ENCODE assay signal across 7 mouse cellular contexts in the genomic region with DNA sequence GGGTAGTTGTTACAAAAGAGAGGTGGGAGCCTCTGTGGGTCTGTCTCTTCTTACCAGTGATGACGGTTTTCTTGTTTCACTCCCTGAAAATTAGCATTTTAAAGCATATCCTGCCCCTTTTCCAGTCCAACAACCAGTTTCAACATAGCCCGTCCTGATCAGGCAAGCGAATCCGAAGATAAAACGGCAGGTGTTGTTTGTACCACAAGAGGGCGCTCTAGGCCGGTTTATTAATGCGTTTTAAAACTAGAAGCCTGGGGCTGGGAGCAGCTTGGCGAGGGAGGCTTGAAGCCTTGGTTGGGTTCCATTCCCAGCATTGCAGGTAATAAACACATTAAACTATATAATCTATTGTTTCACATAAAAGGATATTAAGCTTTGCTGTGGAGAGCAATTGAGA. TPM values are rescaled to one million over a fixed set of nuclear protein-coding genes. Genes with fewer than 3 reads are reported as not detected.
A peak's percentile ranks its signal among the peaks of the same experiment; 100 is the strongest.
DNase-seq lines count a peak whose midpoint lies in the region; ATAC-seq and TF ChIP-seq lines count a peak whose summit lies in the region.

No protein-coding gene starts in this region.

- peak; percentile 83 for TF ChIP-seq CTCF in E14TG2a.4 (conservative IDR thresholded peaks at IDR 0.05; ENCODE audit: low read length)
- peak; percentile 82 for TF ChIP-seq CTCF in forebrain, postnatal 0 days (IDR thresholded peaks at IDR 0.05; ENCODE audit: low read depth)
- TF ChIP-seq CTCF in liver, postnatal 0 days (IDR thresholded peaks at IDR 0.05; ENCODE audit: low read depth), result peak; percentile 81

- DNase-seq in B cell, adult 2 months, result peak; percentile 84
- peak; percentile 16 for DNase-seq in brain, embryonic 18.5 days (ENCODE audit: low read depth, low spot score)
- peak; percentile 92 for DNase-seq in forebrain, postnatal 0 days
- peak; percentile 83 for DNase-seq in kidney, postnatal 14 days
- peak; percentile 82 for DNase-seq in liver, postnatal 0 days
- DNase-seq in right cerebral cortex, postnatal 14 days, result peak; percentile 80

- H3K4me2 ChIP-seq in forebrain, postnatal 0 days (ENCODE audit: low read depth), result no peak overlapping the region
- no peak overlapping the region for H3K4me2 ChIP-seq in liver, postnatal 0 days (ENCODE audit: low read depth, low read length)

- peaks cover 37% of the 10 kb centered on the region for H3K4me1 ChIP-seq in E14TG2a.4 (replicated peaks; ENCODE audit: low read depth, low read length)
- H3K4me1 ChIP-seq in forebrain, postnatal 0 days (ENCODE audit: insufficient read depth), result no peaks in the 10 kb centered on the region
- H3K4me1 ChIP-seq in liver, postnatal 0 days (ENCODE audit: insufficient read depth), result 0 out of 2 replicates have a peak, but pooled peaks cover 2% of the 10 kb centered on the region

- H3K9me3 ChIP-seq in E14TG2a.4 (ENCODE audit: low read length), result no peaks in the 10 kb centered on the region
- no peaks in the 10 kb centered on the region for H3K9me3 ChIP-seq in forebrain, postnatal 0 days (ENCODE audit: low read length)
- no peaks in the 10 kb centered on the region for H3K9me3 ChIP-seq in liver, postnatal 0 days (ENCODE audit: low read length)

- WGBS in forebrain, postnatal 0 days, result 0% methylated on average over 9 of the region's 9 CpGs
- WGBS in liver, postnatal 0 days (ENCODE audit: insufficient replicate concordance), result 1% methylated on average over 9 of the region's 9 CpGs

- no peak overlapping the region for H3K9ac ChIP-seq in forebrain, postnatal 0 days
- H3K9ac ChIP-seq in liver, postnatal 0 days (replicated peaks), result no peak overlapping the region

- H3K4me3 ChIP-seq in E14TG2a.4 (replicated peaks; ENCODE audit: low read length), result no peak overlapping the region
- H3K4me3 ChIP-seq in forebrain, postnatal 0 days (ENCODE audit: low read depth, low read length), result no peak overlapping the region
- no peak overlapping the region for H3K4me3 ChIP-seq in liver, postnatal 0 days (ENCODE audit: low read depth, low read length)

- H3K27ac ChIP-seq in forebrain, postnatal 0 days (ENCODE audit: low read depth, low read length), result no peak overlapping the region
- H3K27ac ChIP-seq in liver, postnatal 0 days (ENCODE audit: low read depth), result no peak overlapping the region

- H3K27me3 ChIP-seq in E14TG2a.4 (ENCODE audit: insufficient read depth, low read length), result peaks cover 33% of the 10 kb centered on the region
- 0 out of 2 replicates have a peak, but pooled peaks cover 5% of the 10 kb centered on the region for H3K27me3 ChIP-seq in forebrain, postnatal 0 days (ENCODE audit: insufficient read depth, low read length)
- H3K27me3 ChIP-seq in liver, postnatal 0 days (ENCODE audit: insufficient read depth, low read length), result peaks cover 18% of the 10 kb centered on the region

- H3K36me3 ChIP-seq in E14TG2a.4 (ENCODE audit: insufficient read depth, low read length), result no peaks in the 10 kb centered on the region
- H3K36me3 ChIP-seq in forebrain, postnatal 0 days (ENCODE audit: insufficient read depth), result no peaks in the 10 kb centered on the region
- no peaks in the 10 kb centered on the region for H3K36me3 ChIP-seq in liver, postnatal 0 days (replicated peaks; ENCODE audit: insufficient read depth, low read length)

- ATAC-seq in forebrain, postnatal 0 days, result peak; percentile 58; the same call in 1 of the 2 replicates
- ATAC-seq in liver, postnatal 0 days, result peak; percentile 45; the same call in 1 of the 2 replicates

- TF ChIP-seq EP300 in liver, postnatal 0 days (IDR thresholded peaks at IDR 0.05; ENCODE audit: low read depth), result no peak

RNA-seq across cellular contexts. Expression of gene H2-Oa, which starts 14.6 kb away (rescaled TPM):
- total RNA-seq in forebrain, postnatal 0 days (2014; rRNA removed), result not detected in 2 replicates
- 0.13 TPM in 1 of 2 replicates, not detected in the other for polyA plus RNA-seq in forebrain, postnatal 0 days (2015; fragmentation: Nextera tagmentation; extraction: Ambion mirVana)
- polyA plus RNA-seq in liver, postnatal 0 days (2015; fragmentation: Nextera tagmentation; extraction: Ambion mirVana), result 0.72 and 0.85 TPM in 2 replicates

RNA-seq across cellular contexts. Expression of gene Col11a2, which starts 38.3 kb away (rescaled TPM):
- total RNA-seq in forebrain, postnatal 0 days (2014; rRNA removed), result 10.2 and 28.0 TPM in 2 replicates
- polyA plus RNA-seq in forebrain, postnatal 0 days (2015; fragmentation: Nextera tagmentation; extraction: Ambion mirVana), result 1.2 and 2.1 TPM in 2 replicates
- polyA plus RNA-seq in liver, postnatal 0 days (2015; fragmentation: Nextera tagmentation; extraction: Ambion mirVana), result 0.21 and 0.47 TPM in 2 replicates

RNA-seq across cellular contexts. Expression of gene H2-DMa, which starts 41.8 kb away (rescaled TPM):
- 21.5 and 25.7 TPM in 2 replicates for total RNA-seq in forebrain, postnatal 0 days (2014; rRNA removed)
- 19.2 and 23.5 TPM in 2 replicates for polyA plus RNA-seq in forebrain, postnatal 0 days (2015; fragmentation: Nextera tagmentation; extraction: Ambion mirVana)
- polyA plus RNA-seq in liver, postnatal 0 days (2015; fragmentation: Nextera tagmentation; extraction: Ambion mirVana), result 9.7 and 11.9 TPM in 2 replicates

RNA-seq across cellular contexts. Expression of gene Brd2, which starts 44.9 kb away (rescaled TPM):
- total RNA-seq in forebrain, postnatal 0 days (2014; rRNA removed), result 191 and 219 TPM in 2 replicates
- polyA plus RNA-seq in forebrain, postnatal 0 days (2015; fragmentation: Nextera tagmentation; extraction: Ambion mirVana), result 122 and 129 TPM in 2 replicates
- 29.2 and 32.5 TPM in 2 replicates for polyA plus RNA-seq in liver, postnatal 0 days (2015; fragmentation: Nextera tagmentation; extraction: Ambion mirVana)

RNA-seq across cellular contexts. Expression of gene Rxrb, which starts 45.9 kb away (rescaled TPM):
- 56.2 and 60.8 TPM in 2 replicates for total RNA-seq in forebrain, postnatal 0 days (2014; rRNA removed)
- polyA plus RNA-seq in forebrain, postnatal 0 days (2015; fragmentation: Nextera tagmentation; extraction: Ambion mirVana), result 58.1 and 58.4 TPM in 2 replicates
- polyA plus RNA-seq in liver, postnatal 0 days (2015; fragmentation: Nextera tagmentation; extraction: Ambion mirVana), result 16.2 and 16.4 TPM in 2 replicates

Comparison
In these comparisons a context has a peak if more than half of its experiments do, and no peak if none do; other contexts are left out.
1. DNase-seq: peak in every context shown above with its lines; median percentile 92 in forebrain, postnatal 0 days; 84 in B cell, adult 2 months; 83 in kidney, postnatal 14 days; 82 in liver, postnatal 0 days; 80 in right cerebral cortex, postnatal 14 days; 16 in brain, embryonic 18.5 days.